ENCODE assay signal across 16 mouse cellular contexts in genomic region chr7:92264964-92265363, GRCm38 (mm10).
DNase-seq lines count a peak whose midpoint lies in the region; ATAC-seq and TF ChIP-seq lines count a peak whose summit lies in the region.
"Had no signal": no experiment of that assay in that cellular context is flagged by ENCODE, and none has a peak within 500 bp of the region (broad histone marks: within the 10 kb centered on the region; RNA-seq: fewer than 3 reads in every experiment).

No protein-coding gene starts in this region.

- H3K4me3 ChIP-seq in hindbrain, postnatal 0 days (ENCODE audit: low read length): no peak overlapping the region
- no peak overlapping the region for H3K4me3 ChIP-seq in hindbrain, embryonic 12.5 days
- H3K4me3 ChIP-seq: embryonic facial prominence, embryonic 13.5 days; heart, embryonic 12.5 days; neural tube, embryonic 13.5 days had no signal

- peak; percentile 58; the same call in 1 of the 2 replicates for ATAC-seq in hindbrain, postnatal 0 days
- ATAC-seq in hindbrain, embryonic 12.5 days (ENCODE audit: low FRiP score): no peak
- ATAC-seq: CD4-positive, CD25-positive, alpha-beta regulatory T cell, adult 4 months had no signal

- no peak for TF ChIP-seq CTCF in hindbrain, postnatal 0 days (IDR thresholded peaks at IDR 0.05; ENCODE audit: low read depth)

- peak; percentile 38 for DNase-seq in hindbrain, postnatal 0 days (ENCODE audit: low spot score)
- peak; percentile 97 for DNase-seq in brain, adult 2 months (ENCODE audit: low read depth, low spot score)
- DNase-seq in brain, embryonic 18.5 days (ENCODE audit: low read depth, low spot score): peak; percentile 39
- DNase-seq in cerebellum, postnatal 36 days: peak; percentile 31 to 51
- DNase-seq in retina, embryonic 14.5 days (ENCODE audit: low spot score): no peak
- DNase-seq in kidney, postnatal 25 days: no peak
- DNase-seq: adrenal gland, postnatal 25 days; gastrocnemius, postnatal 36 days; kidney, adult 8-10 months; lung, adult 2 months had no signal

- no peak overlapping the region for H3K9ac ChIP-seq in hindbrain, postnatal 0 days (replicated peaks; ENCODE audit: low read length)
- no peak overlapping the region for H3K9ac ChIP-seq in hindbrain, embryonic 12.5 days
- H3K9ac ChIP-seq: embryonic facial prominence, embryonic 13.5 days; heart, embryonic 12.5 days; neural tube, embryonic 13.5 days had no signal

- no peak overlapping the region for H3K4me2 ChIP-seq in hindbrain, postnatal 0 days (ENCODE audit: low read depth, low read length)
- H3K4me2 ChIP-seq in hindbrain, embryonic 12.5 days (replicated peaks): no peak overlapping the region
- H3K4me2 ChIP-seq: embryonic facial prominence, embryonic 13.5 days; heart, embryonic 12.5 days; neural tube, embryonic 13.5 days had no signal

- H3K9me3 ChIP-seq in hindbrain, postnatal 0 days (ENCODE audit: low read length): no peaks in the 10 kb centered on the region
- H3K9me3 ChIP-seq in hindbrain, embryonic 12.5 days (replicated peaks): no peaks in the 10 kb centered on the region
- H3K9me3 ChIP-seq: embryonic facial prominence, embryonic 13.5 days; heart, embryonic 12.5 days; neural tube, embryonic 13.5 days had no signal

- H3K4me1 ChIP-seq in hindbrain, postnatal 0 days (ENCODE audit: insufficient read depth, low read length): no peaks in the 10 kb centered on the region
- no peaks in the 10 kb centered on the region for H3K4me1 ChIP-seq in hindbrain, embryonic 12.5 days
- H3K4me1 ChIP-seq: heart, embryonic 12.5 days had no signal

- H3K36me3 ChIP-seq in hindbrain, postnatal 0 days (ENCODE audit: insufficient read depth, low read length): no peaks in the 10 kb centered on the region
- H3K36me3 ChIP-seq in hindbrain, embryonic 12.5 days: no peaks in the 10 kb centered on the region
- H3K36me3 ChIP-seq: embryonic facial prominence, embryonic 13.5 days; heart, embryonic 12.5 days; neural tube, embryonic 13.5 days had no signal

- H3K27me3 ChIP-seq in hindbrain, postnatal 0 days (ENCODE audit: insufficient read depth, low read length): no peaks in the 10 kb centered on the region
- no peaks in the 10 kb centered on the region for H3K27me3 ChIP-seq in hindbrain, embryonic 12.5 days
- H3K27me3 ChIP-seq: embryonic facial prominence, embryonic 13.5 days; heart, embryonic 12.5 days; neural tube, embryonic 13.5 days had no signal

- H3K27ac ChIP-seq in hindbrain, postnatal 0 days: peak overlapping the region; percentile 32; the same call in 1 of the 2 replicates
- no peak overlapping the region for H3K27ac ChIP-seq in hindbrain, embryonic 12.5 days
- H3K27ac ChIP-seq: embryonic facial prominence, embryonic 13.5 days; macrophage had no signal

Comparison
In these comparisons a context has a peak if more than half of its experiments do, and no peak if none do; other contexts are left out.
1. DNase-seq: peak in hindbrain, postnatal 0 days (single experiment), brain, adult 2 months (single experiment), brain, embryonic 18.5 days (single experiment) and cerebellum, postnatal 36 days (2 of 2); none in retina, embryonic 14.5 days (single experiment) and kidney, postnatal 25 days (0 of 2).